Comparison of ENCODE assay signal across 17 mouse cellular contexts in the genomic region with DNA sequence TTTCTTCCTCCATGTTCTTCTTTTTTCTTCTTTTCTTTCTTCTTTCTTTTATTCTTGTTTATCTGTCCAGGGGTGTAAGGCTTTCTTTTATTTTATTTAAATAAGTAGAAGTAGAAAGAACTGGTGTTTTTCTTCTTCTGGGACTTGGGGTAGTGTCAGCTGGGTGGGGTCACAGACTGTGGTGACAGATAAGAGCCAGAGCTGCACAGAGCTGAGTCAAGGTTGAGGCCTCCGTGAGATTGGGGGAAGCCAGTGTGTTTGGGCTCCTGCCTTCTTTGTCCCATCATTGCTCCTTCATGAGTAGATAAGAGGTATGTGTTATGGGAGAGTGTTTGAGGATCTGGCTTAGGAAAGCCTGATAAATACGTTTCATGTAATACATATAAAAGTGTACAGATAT. TPM values are rescaled to one million over a fixed set of nuclear protein-coding genes. Genes with fewer than 3 reads are reported as not detected.
DNase-seq lines count a peak whose midpoint lies in the region; ATAC-seq and TF ChIP-seq lines count a peak whose summit lies in the region.
"Had no signal": no experiment of that assay in that cellular context is flagged by ENCODE, and none has a peak within 500 bp of the region (broad histone marks: within the 10 kb centered on the region; RNA-seq: fewer than 3 reads in every experiment).

No protein-coding gene starts in this region.

- H3K9ac ChIP-seq in lung, postnatal 0 days (replicated peaks; ENCODE audit: low read depth) = no peak overlapping the region
- H3K9ac ChIP-seq in liver, embryonic 12.5 days = peak overlapping the region; percentile 81
- H3K9ac ChIP-seq: hindbrain, embryonic 13.5 days had no signal

- no peaks in the 10 kb centered on the region for H3K9me3 ChIP-seq in lung, postnatal 0 days (ENCODE audit: low read length)
- no peaks in the 10 kb centered on the region for H3K9me3 ChIP-seq in liver, embryonic 12.5 days (replicated peaks)
- H3K9me3 ChIP-seq: hindbrain, embryonic 13.5 days; limb, embryonic 10.5 days had no signal

- no peak for TF ChIP-seq EP300 in lung, postnatal 0 days (IDR thresholded peaks at IDR 0.05)

- no peaks in the 10 kb centered on the region for H3K36me3 ChIP-seq in lung, postnatal 0 days (ENCODE audit: insufficient read depth, low read length)
- H3K36me3 ChIP-seq in liver, embryonic 12.5 days = no peaks in the 10 kb centered on the region
- H3K36me3 ChIP-seq: hindbrain, embryonic 13.5 days; limb, embryonic 10.5 days had no signal

- ATAC-seq in lung, postnatal 0 days = 0 out of 2 replicates have a peak, but pooled peaks have one; percentile 43
- ATAC-seq in common myeloid progenitor, adult 5-6 weeks (replicated peaks; ENCODE audit: low read depth, poor library complexity, severe bottlenecking) = peak; percentile 82
- ATAC-seq in liver, embryonic 12.5 days = peak; percentile 93
- no peak for ATAC-seq in monocyte, adult 5-6 weeks (replicated peaks; ENCODE audit: insufficient number of reproducible peaks, low FRiP score, low TSS enrichment, poor library complexity, severe bottlenecking)

- no peak for DNase-seq in lung, postnatal 0 days (ENCODE audit: low spot score)
- no peak for DNase-seq in lung, postnatal 14 days
- DNase-seq in spleen, postnatal 4 days (ENCODE audit: low spot score in 2 of 2) = peak; percentile 77 to 79
- no peak for DNase-seq in cerebellum, adult 2 months
- no peak for DNase-seq in kidney, postnatal 36 days
- DNase-seq: adrenal gland, postnatal 10 days; right cerebral cortex, postnatal 4 days; thymus, adult 2 months had no signal

- H3K27me3 ChIP-seq in lung, postnatal 0 days (replicated peaks; ENCODE audit: insufficient read depth, low read length) = no peaks in the 10 kb centered on the region
- no peaks in the 10 kb centered on the region for H3K27me3 ChIP-seq in liver, embryonic 12.5 days (replicated peaks)
- H3K27me3 ChIP-seq in cerebellum, adult 2 months (ENCODE audit: control insufficient read depth, insufficient read depth, low read length) = no peaks in the 10 kb centered on the region
- H3K27me3 ChIP-seq: hindbrain, embryonic 13.5 days had no signal

- H3K4me1 ChIP-seq in lung, postnatal 0 days (ENCODE audit: insufficient read depth, low read depth, low read length) = no peaks in the 10 kb centered on the region
- peaks cover 67% of the 10 kb centered on the region for H3K4me1 ChIP-seq in liver, embryonic 12.5 days
- H3K4me1 ChIP-seq in cerebellum, adult 2 months (ENCODE audit: control insufficient read depth, insufficient read depth, low read length) = no peaks in the 10 kb centered on the region
- H3K4me1 ChIP-seq: hindbrain, embryonic 13.5 days; limb, embryonic 10.5 days had no signal

- no peak for TF ChIP-seq CTCF in lung, postnatal 0 days (IDR thresholded peaks at IDR 0.05)
- no peak for TF ChIP-seq CTCF in cerebellum, adult 2 months (IDR thresholded peaks at IDR 0.05; ENCODE audit: borderline replicate concordance, insufficient read depth, low read depth, low read length)

- TF ChIP-seq POLR2A in cerebellum, adult 2 months (IDR thresholded peaks at IDR 0.05; ENCODE audit: borderline replicate concordance, insufficient read depth, low read length) = no peak

- no peak overlapping the region for H3K4me3 ChIP-seq in lung, postnatal 0 days (ENCODE audit: low read depth, low read length)
- H3K4me3 ChIP-seq in liver, embryonic 12.5 days = peak overlapping the region; percentile 20; the same call in 1 of the 2 replicates
- H3K4me3 ChIP-seq in cerebellum, adult 2 months (replicated peaks; ENCODE audit: insufficient read depth, low read depth, low read length) = no peak overlapping the region
- H3K4me3 ChIP-seq: hindbrain, embryonic 13.5 days; limb, embryonic 10.5 days had no signal

- H3K27ac ChIP-seq in lung, postnatal 0 days (ENCODE audit: low read length) = no peak overlapping the region
- peak overlapping the region; percentile 97 for H3K27ac ChIP-seq in liver, embryonic 12.5 days
- no peak overlapping the region for H3K27ac ChIP-seq in cerebellum, adult 2 months (ENCODE audit: insufficient read depth, low read length)
- H3K27ac ChIP-seq: hindbrain, embryonic 13.5 days; kidney, postnatal 0 days; limb, embryonic 10.5 days; macrophage had no signal

- no peak overlapping the region for H3K4me2 ChIP-seq in lung, postnatal 0 days (replicated peaks; ENCODE audit: low read depth, low read length)
- peak overlapping the region; percentile 63 for H3K4me2 ChIP-seq in liver, embryonic 12.5 days
- H3K4me2 ChIP-seq: hindbrain, embryonic 13.5 days had no signal

- 33% methylated on average over 2 of the region's 2 CpGs for WGBS in lung, postnatal 0 days
- 13% methylated on average over 2 of the region's 2 CpGs for WGBS in liver, embryonic 12.5 days (ENCODE audit: insufficient replicate concordance)
- 60% methylated on average over 2 of the region's 2 CpGs for WGBS in cerebellum, adult 2 months

RNA-seq across cellular contexts. Expression of a gene that starts 6.1 kb away (rescaled TPM):
- polyA plus RNA-seq in lung, postnatal 0 days (2015; fragmentation: Nextera tagmentation; extraction: Ambion mirVana) = 11.4 and 11.9 TPM in 2 replicates
- total RNA-seq in common myeloid progenitor, adult 5-6 weeks (2017) = 2.9 TPM in 1 of 2 replicates, not detected in the other
- 9,927 and 10,875 TPM in 2 replicates for polyA plus RNA-seq in liver, embryonic 12.5 days (2016; fragmentation: Nextera tagmentation; extraction: Ambion mirVana)
- 1.3 and 2.3 TPM in 2 replicates for polyA plus RNA-seq in cerebellum, adult 2 months (2012; rRNA removed)
- not detected in 3 replicates for total RNA-seq in monocyte, adult 5-6 weeks (2017)
- total RNA-seq: adrenal gland, postnatal 10 days; heart, adult 18-20 months; layer of hippocampus, postnatal 10 days had no signal
- polyA plus RNA-seq: macrophage had no signal

RNA-seq across cellular contexts. Expression of a gene that starts 16.1 kb away (rescaled TPM):
- polyA plus RNA-seq in lung, postnatal 0 days (2015; fragmentation: Nextera tagmentation; extraction: Ambion mirVana) = 0.27 TPM in 1 of 2 replicates, not detected in the other
- total RNA-seq in common myeloid progenitor, adult 5-6 weeks (2017) = not detected in 2 replicates
- 1,392 and 1,481 TPM in 2 replicates for polyA plus RNA-seq in liver, embryonic 12.5 days (2016; fragmentation: Nextera tagmentation; extraction: Ambion mirVana)
- 0.41 TPM in 1 of 2 replicates, not detected in the other for polyA plus RNA-seq in cerebellum, adult 2 months (2012; rRNA removed)
- not detected in 3 replicates for total RNA-seq in monocyte, adult 5-6 weeks (2017)
- total RNA-seq: adrenal gland, postnatal 10 days; heart, adult 18-20 months; layer of hippocampus, postnatal 10 days had no signal
- polyA plus RNA-seq: kidney, postnatal 0 days; macrophage had no signal

RNA-seq across cellular contexts. Expression of a gene that starts 18.8 kb away (rescaled TPM):
- polyA plus RNA-seq in lung, postnatal 0 days (2015; fragmentation: Nextera tagmentation; extraction: Ambion mirVana) = not detected in 2 replicates
- total RNA-seq in common myeloid progenitor, adult 5-6 weeks (2017) = not detected in 2 replicates
- polyA plus RNA-seq in liver, embryonic 12.5 days (2016; fragmentation: Nextera tagmentation; extraction: Ambion mirVana) = 0.72 and 1.2 TPM in 2 replicates
- polyA plus RNA-seq in cerebellum, adult 2 months (2012; rRNA removed) = not detected in 2 replicates
- total RNA-seq in monocyte, adult 5-6 weeks (2017) = not detected in 3 replicates
- total RNA-seq: adrenal gland, postnatal 10 days; heart, adult 18-20 months; layer of hippocampus, postnatal 10 days had no signal
- polyA plus RNA-seq: hindbrain, embryonic 13.5 days; kidney, postnatal 0 days; limb, embryonic 10.5 days; macrophage; thymus, adult 2 months had no signal

RNA-seq across cellular contexts. Expression of a gene that starts 27.0 kb away (rescaled TPM):
- not detected in 2 replicates for polyA plus RNA-seq in lung, postnatal 0 days (2015; fragmentation: Nextera tagmentation; extraction: Ambion mirVana)
- total RNA-seq in common myeloid progenitor, adult 5-6 weeks (2017) = not detected in 2 replicates
- polyA plus RNA-seq in liver, embryonic 12.5 days (2016; fragmentation: Nextera tagmentation; extraction: Ambion mirVana) = not detected in 2 replicates
- polyA plus RNA-seq in cerebellum, adult 2 months (2012; rRNA removed) = not detected in 2 replicates
- total RNA-seq in monocyte, adult 5-6 weeks (2017) = not detected in 3 replicates
- total RNA-seq: adrenal gland, postnatal 10 days; heart, adult 18-20 months; layer of hippocampus, postnatal 10 days had no signal
- polyA plus RNA-seq: hindbrain, embryonic 13.5 days; kidney, postnatal 0 days; limb, embryonic 10.5 days; macrophage; thymus, adult 2 months had no signal

RNA-seq across cellular contexts. Expression of a gene that starts 31.2 kb away (rescaled TPM):
- 19,829 and 23,579 TPM in 2 replicates for polyA plus RNA-seq in lung, postnatal 0 days (2015; fragmentation: Nextera tagmentation; extraction: Ambion mirVana)
- total RNA-seq in common myeloid progenitor, adult 5-6 weeks (2017) = 16.6 and 33.2 TPM in 2 replicates
- polyA plus RNA-seq in liver, embryonic 12.5 days (2016; fragmentation: Nextera tagmentation; extraction: Ambion mirVana) = 70,723 and 73,152 TPM in 2 replicates
- polyA plus RNA-seq in cerebellum, adult 2 months (2012; rRNA removed) = 581 and 1,292 TPM in 2 replicates
- total RNA-seq in monocyte, adult 5-6 weeks (2017) = 710 to 7,610 TPM (median 7,195 TPM) in 3 replicates
- polyA plus RNA-seq: macrophage had no signal

Comparison
In these comparisons a context has a peak if more than half of its experiments do, and no peak if none do; other contexts are left out.
1. DNase-seq: peak in spleen, postnatal 4 days (2 of 2); none in lung, postnatal 0 days (single experiment), lung, postnatal 14 days (single experiment), cerebellum, adult 2 months (0 of 2) and kidney, postnatal 36 days (0 of 2).
2. RNA of a gene that starts 6.1 kb away (polyA plus RNA-seq): 9,927 to 10,875 TPM in liver, embryonic 12.5 days; 11.4 to 11.9 TPM in lung, postnatal 0 days and 1.3 to 2.3 TPM in cerebellum, adult 2 months; every median in the first group is over 100 times any median in the second.
3. RNA of a gene that starts 16.1 kb away (polyA plus RNA-seq): 1,392 to 1,481 TPM in liver, embryonic 12.5 days; 0.41 TPM in cerebellum, adult 2 months and 0.27 TPM in lung, postnatal 0 days; every median in the first group is over 100 times any median in the second.